Mouse (Mus musculus): ENCODE measurements around the gene Lsamp.

GRCm38 (mm10) chr16:40841765-40842164, 857.6 kb downstream of the Lsamp start:
- TF ChIP-seq GATA1 (IDR thresholded peaks at IDR 0.05; ENCODE audit: borderline replicate concordance, low read length) (no peak), FLI1 (IDR thresholded peaks at IDR 0.05; ENCODE audit: low read length) (no peak)
